Comparison of ENCODE assay signal across 19 mouse cellular contexts in genomic region chr16:43190390-43190789, GRCm38 (mm10).
DNase-seq lines count a peak whose midpoint lies in the region; ATAC-seq and TF ChIP-seq lines count a peak whose summit lies in the region.
"Had no signal": no experiment of that assay in that cellular context is flagged by ENCODE, and none has a peak within 500 bp of the region (broad histone marks: within the 10 kb centered on the region; RNA-seq: fewer than 3 reads in every experiment).

No protein-coding gene starts in this region.

- TF ChIP-seq CTCF in kidney, adult 2 months (conservative IDR thresholded peaks at IDR 0.05; ENCODE audit: insufficient read depth, insufficient read length, low read depth, low read length) = no peak

- no peak overlapping the region for H3K9ac ChIP-seq in kidney, embryonic 14.5 days (ENCODE audit: low read depth, low read length)
- H3K9ac ChIP-seq: embryonic facial prominence, embryonic 15.5 days; hindbrain, embryonic 15.5 days; lung, embryonic 15.5 days; midbrain, embryonic 12.5 days had no signal

- WGBS in kidney, adult 2 months = 90% methylated on average over 1 of the region's 1 CpGs
- WGBS in kidney, embryonic 14.5 days = 96% methylated on average over 1 of the region's 1 CpGs
- WGBS in limb, embryonic 10.5 days = 100% methylated on average over 1 of the region's 1 CpGs

- H3K4me2 ChIP-seq in kidney, embryonic 14.5 days (replicated peaks; ENCODE audit: low read depth, low read length) = no peak overlapping the region
- H3K4me2 ChIP-seq: embryonic facial prominence, embryonic 15.5 days; hindbrain, embryonic 15.5 days; lung, embryonic 15.5 days; midbrain, embryonic 12.5 days had no signal

- no peak for ATAC-seq in kidney, embryonic 14.5 days (ENCODE audit: low FRiP score, low TSS enrichment)
- ATAC-seq: intestine, embryonic 16.5 days had no signal

- H3K36me3 ChIP-seq in kidney, adult 2 months (ENCODE audit: control insufficient read depth, insufficient read depth, low read length) = no peaks in the 10 kb centered on the region
- H3K36me3 ChIP-seq in kidney, embryonic 14.5 days (ENCODE audit: control insufficient read depth, insufficient read depth, low read length) = no peaks in the 10 kb centered on the region
- no peaks in the 10 kb centered on the region for H3K36me3 ChIP-seq in splenic B cell, adult 2 months (ENCODE audit: control insufficient read depth, insufficient read depth, low read length, poor library complexity, severe bottlenecking)
- no peaks in the 10 kb centered on the region for H3K36me3 ChIP-seq in limb, embryonic 10.5 days
- H3K36me3 ChIP-seq: embryonic facial prominence, embryonic 15.5 days; forebrain, embryonic 10.5 days; hindbrain, embryonic 15.5 days; lung, embryonic 15.5 days; midbrain, embryonic 12.5 days had no signal

- H3K9me3 ChIP-seq in kidney, embryonic 14.5 days (ENCODE audit: control insufficient read depth, low read length) = no peaks in the 10 kb centered on the region
- no peaks in the 10 kb centered on the region for H3K9me3 ChIP-seq in limb, embryonic 10.5 days (replicated peaks)
- H3K9me3 ChIP-seq: embryonic facial prominence, embryonic 15.5 days; forebrain, embryonic 10.5 days; hindbrain, embryonic 15.5 days; lung, embryonic 15.5 days; midbrain, embryonic 12.5 days had no signal

- no peak overlapping the region for H3K4me3 ChIP-seq in kidney, adult 2 months (ENCODE audit: insufficient read depth, low read depth, low read length)
- no peak overlapping the region for H3K4me3 ChIP-seq in kidney, embryonic 14.5 days (ENCODE audit: low read length)
- H3K4me3 ChIP-seq in limb, embryonic 10.5 days = no peak overlapping the region
- H3K4me3 ChIP-seq: embryonic facial prominence, embryonic 15.5 days; forebrain, embryonic 10.5 days; hindbrain, embryonic 15.5 days; lung, embryonic 15.5 days; midbrain, embryonic 12.5 days had no signal

- no peaks in the 10 kb centered on the region; the same call in 1 of the 2 replicates for H3K4me1 ChIP-seq in kidney, adult 2 months (ENCODE audit: control insufficient read depth, insufficient read depth, low read length)
- H3K4me1 ChIP-seq in kidney, embryonic 14.5 days (ENCODE audit: control insufficient read depth, insufficient read depth, low read length) = no peaks in the 10 kb centered on the region
- H3K4me1 ChIP-seq in limb, embryonic 10.5 days = no peaks in the 10 kb centered on the region
- H3K4me1 ChIP-seq: embryonic facial prominence, embryonic 15.5 days; hindbrain, embryonic 15.5 days; lung, embryonic 15.5 days had no signal

- DNase-seq in kidney, adult 2 months = no peak
- peak; percentile 4 for DNase-seq in CD4-positive helper T cell, adult 2 months (ENCODE audit: low read depth, low spot score)
- peak; percentile 1 for DNase-seq in c-Kit-positive CD71-negative TER-119-negative erythroid progenitor cells, embryonic 14.5 days (ENCODE audit: low read depth)
- peak; percentile 4 for DNase-seq in splenic B cell, adult 2 months (ENCODE audit: low read depth, low spot score)
- DNase-seq in retina, embryonic 14.5 days (ENCODE audit: low spot score) = no peak
- no peak for DNase-seq in limb, embryonic 10.5 days (ENCODE audit: low spot score)
- DNase-seq: heart, adult 18-20 months; heart, postnatal 36 days; right cerebral cortex, adult 18-20 months; thymus, postnatal 36 days had no signal

- H3K27ac ChIP-seq in kidney, adult 2 months (ENCODE audit: insufficient read depth, low read depth, low read length) = peak overlapping the region; percentile 22
- H3K27ac ChIP-seq in kidney, embryonic 14.5 days (ENCODE audit: low read depth, low read length) = no peak overlapping the region
- no peak overlapping the region for H3K27ac ChIP-seq in limb, embryonic 10.5 days
- H3K27ac ChIP-seq: embryonic facial prominence, embryonic 15.5 days; forebrain, embryonic 10.5 days; hindbrain, embryonic 15.5 days; kidney, postnatal 0 days; lung, embryonic 15.5 days; macrophage; midbrain, embryonic 12.5 days had no signal

- TF ChIP-seq POLR2A in kidney, adult 2 months (IDR thresholded peaks at IDR 0.05; ENCODE audit: low read depth, low read length) = no peak

- H3K27me3 ChIP-seq in kidney, adult 2 months (replicated peaks; ENCODE audit: control insufficient read depth, insufficient read depth, low read length) = no peaks in the 10 kb centered on the region
- no peaks in the 10 kb centered on the region for H3K27me3 ChIP-seq in kidney, embryonic 14.5 days (ENCODE audit: control insufficient read depth, insufficient read depth, low read length)
- no peaks in the 10 kb centered on the region for H3K27me3 ChIP-seq in splenic B cell, adult 2 months (ENCODE audit: control insufficient read depth, insufficient read depth, low read length, poor library complexity, severe bottlenecking)
- no peaks in the 10 kb centered on the region for H3K27me3 ChIP-seq in limb, embryonic 10.5 days (ENCODE audit: low read depth, poor library complexity, severe bottlenecking)
- H3K27me3 ChIP-seq: embryonic facial prominence, embryonic 15.5 days; hindbrain, embryonic 15.5 days; lung, embryonic 15.5 days; midbrain, embryonic 12.5 days had no signal

Comparison
In these comparisons a context has a peak if more than half of its experiments do, and no peak if none do; other contexts are left out.
1. DNase-seq: peak in CD4-positive helper T cell, adult 2 months (single experiment), c-Kit-positive CD71-negative TER-119-negative erythroid progenitor cells, embryonic 14.5 days (single experiment) and splenic B cell, adult 2 months (single experiment); none in kidney, adult 2 months (single experiment), retina, embryonic 14.5 days (single experiment) and limb, embryonic 10.5 days (single experiment).